Mouse (Mus musculus): ENCODE measurements at regions not wholly inside any gene's neighbourhood (a gene's known extent, or its start where the extent isn't known, plus 50 kb on each side); places are given as distances from the start of the nearest gene placed in this dataset.

GRCm38 (mm10) chr4:139889013-139889412, 55.7 kb upstream of the Pax7 start:
- no peak for TF ChIP-seq MYOG (IDR thresholded peaks at IDR 0.05; ENCODE audit: control insufficient read depth, extremely low read depth, insufficient read length)
- no peak for TF ChIP-seq MAX (IDR thresholded peaks at IDR 0.05)
- TF ChIP-seq CEBPB (IDR thresholded peaks at IDR 0.05; ENCODE audit: low read depth), result no peak
- no peak for TF ChIP-seq FOSL1 (IDR thresholded peaks at IDR 0.05; ENCODE audit: insufficient read depth, low read length, poor library complexity, severe bottlenecking)
- no peak for TF ChIP-seq CTCF (IDR thresholded peaks at IDR 0.05; ENCODE audit: control insufficient read depth, insufficient read depth, insufficient read length)
- TF ChIP-seq USF1 (IDR thresholded peaks at IDR 0.05; ENCODE audit: low read depth), result no peak
- no peak for TF ChIP-seq MYOD1 (IDR thresholded peaks at IDR 0.05; ENCODE audit: control insufficient read depth, insufficient read length, low read depth)
- no peaks in the 10 kb centered on the region for H3K79me3 ChIP-seq (ENCODE audit: low read depth)
- H3K36me3 ChIP-seq (ENCODE audit: control insufficient read depth, insufficient read depth), result no peaks in the 10 kb centered on the region

More at GRCm38 (mm10) chr4:139889013-139889412, 55.7 kb upstream of the Pax7 start:
- Histone ChIP-seq H3K79me2 (ENCODE audit: control insufficient read depth, insufficient read depth) (no peaks in the 10 kb centered on the region), H3K27me3 (ENCODE audit: control insufficient read depth, insufficient read depth, insufficient read length) (peaks cover 15% of the 10 kb centered on the region), H3ac (ENCODE audit: control insufficient read depth, insufficient read length, low read depth) (no peak overlapping the region), H3K4me3 (ENCODE audit: insufficient read depth, poor library complexity, severe bottlenecking) (no peak overlapping the region)
